Mouse (Mus musculus) embryonic facial prominence, embryonic 15.5 days (tissue): ENCODE results near the gene Lyrm1. TPM values are rescaled to one million over a fixed set of nuclear protein-coding genes. Genes with fewer than 3 reads are reported as not detected.
A peak's percentile ranks its signal among the peaks of the same experiment; 100 is the strongest.

Experiments
- ATAC-seq: fragments of 200-750 bp; cut with Nextera tagmentation; 2 replicates; pipeline ENCODE4 v1.8.0; 2017; ENCODE audit warnings: low read depth, moderate TSS enrichment; ENCODE audit not compliant: insufficient number of reproducible peaks, low FRiP score, low TSS enrichment
- H3K27ac ChIP-seq: fragments of 300-500 bp; sonication (generic); replicated peaks from 2 replicates; pipeline ENCODE4 v1.5.1; 2015; ENCODE audit warnings: mild to moderate bottlenecking, inconsistent platforms
- H3K27me3 ChIP-seq: fragments of 300-500 bp; sonication (generic); 2 replicates; pipeline ENCODE4 v1.6.1; 2015; ENCODE audit warnings: inconsistent platforms
- H3K36me3 ChIP-seq: fragments of 300-500 bp; sonication (generic); 2 replicates; pipeline ENCODE4 v1.6.1; 2015; ENCODE audit warnings: mild to moderate bottlenecking, inconsistent platforms
- H3K4me1 ChIP-seq: fragments of 300-500 bp; sonication (generic); 2 replicates; pipeline ENCODE4 v1.6.1; 2015; ENCODE audit warnings: inconsistent platforms
- H3K4me2 ChIP-seq: fragments of 300-500 bp; sonication (generic); replicated peaks from 2 replicates; pipeline ENCODE4 v1.6.1; 2015; ENCODE audit warnings: mild to moderate bottlenecking, inconsistent platforms
- H3K4me3 ChIP-seq: fragments of 300-500 bp; sonication (generic); replicated peaks from 2 replicates; pipeline ENCODE4 v1.5.1; 2015; ENCODE audit warnings: mild to moderate bottlenecking, inconsistent platforms
- H3K9ac ChIP-seq: fragments of 300-500 bp; sonication (generic); 2 replicates; pipeline ENCODE4 v1.6.1; 2015; ENCODE audit warnings: inconsistent platforms
- H3K9me3 ChIP-seq: fragments of 300-500 bp; sonication (generic); replicated peaks from 2 replicates; pipeline ENCODE4 v1.6.1; 2016; ENCODE audit warnings: inconsistent platforms
- WGBS: fragments of 180-500 bp; shearing (Covaris S2); methylation state at CpG from one replicate; pipeline ENCODE4 v1.1.7; 2015; 5-methylcytosine and 5-hydroxymethylcytosine counted together
- polyA plus RNA-seq: library from polyadenylated mRNA; unstranded; fragments of >200 nt; fragmentation: Nextera tagmentation; extraction: Ambion mirVana; gene quantifications from 2 replicates; pipeline ENCODE4 v1.2.1, GENCODE M21; 2015

Lyrm1 gene
- polyA plus RNA-seq, 1 experiment from 2014 or later = 11.4 TPM

- H3K36me3 ChIP-seq = no peaks in the 10 kb centered on the region
- H3K4me3 ChIP-seq = no peak overlapping the region
- no peaks in the 10 kb centered on the region for H3K27me3 ChIP-seq
- H3K4me2 ChIP-seq = no peak overlapping the region
- H3K9ac ChIP-seq = no peak overlapping the region
- H3K4me1 ChIP-seq = no peaks in the 10 kb centered on the region
- H3K27ac ChIP-seq = no peak overlapping the region
- no peaks in the 10 kb centered on the region for H3K9me3 ChIP-seq
- no peak for ATAC-seq
- WGBS = 86% methylated on average over 4 of the region's 4 CpGs
These were observed 7.8 kb upstream of the Lyrm1 start for GRCm38 (mm10) chr7:119887887-119888286.

- no peak for ATAC-seq
- WGBS = 71% methylated on average over 1 of the region's 1 CpGs
These were observed 3.5 kb upstream of the Lyrm1 start for GRCm38 (mm10) chr7:119892198-119892597.

DNA sequence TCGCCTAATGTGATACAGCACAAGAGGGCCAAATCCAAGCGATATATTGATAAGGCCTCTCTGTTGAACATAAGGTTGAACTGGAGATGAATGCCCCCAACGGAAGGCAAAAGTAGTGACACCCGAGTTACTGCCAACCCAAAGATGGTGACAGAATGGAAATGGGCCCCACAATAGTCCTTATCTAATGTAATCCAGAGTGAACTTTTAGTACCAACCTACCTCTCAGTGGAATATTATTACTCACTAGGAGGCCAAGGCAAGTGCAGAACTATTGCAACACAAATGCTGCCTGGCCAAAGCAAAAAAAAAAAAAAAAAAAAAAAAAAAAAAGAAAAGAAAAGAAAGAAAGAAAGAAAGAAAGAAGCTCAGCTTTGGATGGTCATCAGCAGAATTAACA is 2.9 kb upstream of the Lyrm1 start:
- Histone ChIP-seq H3K27ac (no peak overlapping the region), H3K4me2 (no peak overlapping the region), H3K36me3 (no peaks in the 10 kb centered on the region), H3K4me1 (peaks cover 15% of the 10 kb centered on the region), H3K4me3 (no peak overlapping the region), H3K9me3 (no peaks in the 10 kb centered on the region), H3K27me3 (no peaks in the 10 kb centered on the region), H3K9ac (no peak overlapping the region)
- WGBS = 93% methylated on average over 4 of the region's 4 CpGs
- ATAC-seq = no peak

More at GRCm38 (mm10) chr7:119892198-119892597, 3.5 kb upstream of the Lyrm1 start:
- Histone ChIP-seq H3K4me3 (no peak overlapping the region), H3K36me3 (no peaks in the 10 kb centered on the region), H3K9me3 (no peaks in the 10 kb centered on the region), H3K4me2 (no peak overlapping the region), H3K9ac (no peak overlapping the region), H3K4me1 (peaks cover 15% of the 10 kb centered on the region), H3K27me3 (no peaks in the 10 kb centered on the region), H3K27ac (no peak overlapping the region)

DNA sequence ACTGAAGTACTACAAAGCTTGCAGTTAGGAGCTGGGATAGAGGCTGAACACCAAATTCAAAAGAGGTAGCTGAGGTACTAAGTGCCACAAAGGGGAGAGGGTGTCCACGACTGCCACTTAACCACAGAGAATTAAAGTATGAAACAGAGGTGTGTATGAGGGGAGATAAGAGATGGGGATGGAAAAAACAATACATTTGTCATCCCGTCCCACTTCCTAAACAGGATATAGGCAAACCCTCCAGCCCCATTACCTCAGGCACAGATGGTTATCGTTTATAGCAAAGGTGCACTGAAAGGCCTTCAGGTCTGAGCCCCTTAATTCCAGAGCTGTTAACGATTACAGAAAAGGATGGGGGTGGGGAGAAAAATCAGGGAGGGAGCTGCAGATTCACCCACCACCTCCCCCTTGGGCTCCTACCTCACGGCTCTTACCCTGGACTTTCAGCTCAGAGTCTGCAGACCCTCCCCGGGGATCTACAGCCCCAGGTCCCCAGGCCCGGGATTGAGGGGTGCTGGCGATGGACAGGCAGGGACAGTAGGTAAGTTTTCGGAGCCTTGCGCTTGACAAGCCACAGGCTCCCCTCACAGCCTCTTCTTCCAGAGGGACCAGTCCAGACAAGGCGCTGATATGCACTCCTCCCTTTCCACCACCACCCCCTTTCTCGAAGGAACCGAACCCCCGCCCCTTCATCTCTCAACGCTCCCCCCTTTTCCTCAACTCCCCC is 680 bp upstream of the Lyrm1 start:
- 1% methylated on average over 15 of the region's 15 CpGs for WGBS

GRCm38 (mm10) chr7:119897521-119898109 is 2.0 kb downstream of the Lyrm1 start:
- no peak overlapping the region for H3K27ac ChIP-seq
- H3K9me3 ChIP-seq = no peaks in the 10 kb centered on the region
- peaks cover 15% of the 10 kb centered on the region for H3K4me1 ChIP-seq
- WGBS = 88% methylated on average over 8 of the region's 8 CpGs
- no peak overlapping the region for H3K4me3 ChIP-seq
- ATAC-seq = no peak
- no peak overlapping the region for H3K9ac ChIP-seq
- no peak overlapping the region for H3K4me2 ChIP-seq
- H3K27me3 ChIP-seq = no peaks in the 10 kb centered on the region
- H3K36me3 ChIP-seq = no peaks in the 10 kb centered on the region

More for the DNA sequence above, 680 bp upstream of the Lyrm1 start:
- Histone ChIP-seq H3K4me3 (peak overlapping the region; percentile 75), H3K27me3 (no peaks in the 10 kb centered on the region), H3K4me2 (peak overlapping the region; percentile 87), H3K27ac (peak overlapping the region; percentile 98), H3K4me1 (peaks cover 15% of the 10 kb centered on the region), H3K36me3 (no peaks in the 10 kb centered on the region), H3K9ac (peak overlapping the region; percentile 71), H3K9me3 (no peaks in the 10 kb centered on the region)
- peak; percentile 22; the same call in 1 of the 2 replicates for ATAC-seq

DNA sequence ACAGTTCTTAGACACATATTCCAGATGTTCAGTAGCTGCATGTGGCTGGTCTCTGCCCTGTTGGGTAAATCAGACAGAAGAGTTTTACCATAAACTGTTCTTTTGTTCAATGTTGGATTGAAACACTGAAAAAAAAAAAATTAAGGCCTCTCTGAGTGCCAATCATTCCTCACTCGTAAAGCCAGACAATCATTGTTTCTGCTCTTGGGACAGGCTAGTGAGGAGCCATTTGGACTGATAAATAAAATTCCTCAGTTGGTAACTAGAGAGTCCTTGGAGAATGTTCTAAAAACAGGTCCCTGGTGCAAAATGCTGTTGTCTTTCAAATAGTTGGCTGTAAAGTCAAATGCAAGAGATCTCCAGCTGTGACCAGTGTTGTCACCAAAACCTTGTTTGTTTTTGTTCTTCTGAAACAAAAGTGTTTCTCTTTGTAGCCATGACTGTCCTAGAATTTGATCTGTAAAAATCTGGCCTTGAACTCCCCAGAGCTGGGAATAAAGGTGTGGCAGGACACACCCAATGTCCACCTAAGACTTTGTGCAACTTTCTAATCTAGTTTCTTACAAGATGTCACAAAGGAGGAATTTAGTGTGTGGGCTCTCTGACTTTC is 2.7 kb downstream of the Lyrm1 start:
- Histone ChIP-seq H3K27ac (no peak overlapping the region), H3K36me3 (no peaks in the 10 kb centered on the region), H3K4me3 (no peak overlapping the region), H3K9ac (no peak overlapping the region), H3K9me3 (no peaks in the 10 kb centered on the region), H3K4me2 (no peak overlapping the region), H3K4me1 (peaks cover 15% of the 10 kb centered on the region), H3K27me3 (no peaks in the 10 kb centered on the region)
- ATAC-seq = no peak
- WGBS = 64% methylated on average over 1 of the region's 1 CpGs

GRCm38 (mm10) chr7:119899386-119900057 is 3.9 kb downstream of the Lyrm1 start:
- Histone ChIP-seq H3K27me3 (no peaks in the 10 kb centered on the region), H3K36me3 (no peaks in the 10 kb centered on the region), H3K9ac (no peak overlapping the region), H3K4me1 (peaks cover 11% of the 10 kb centered on the region), H3K27ac (no peak overlapping the region), H3K9me3 (no peaks in the 10 kb centered on the region), H3K4me2 (no peak overlapping the region), H3K4me3 (no peak overlapping the region)
- no peak for ATAC-seq
- 64% methylated on average over 3 of the region's 3 CpGs for WGBS

- Histone ChIP-seq H3K27me3 (no peaks in the 10 kb centered on the region), H3K27ac (no peak overlapping the region), H3K4me1 (no peaks in the 10 kb centered on the region), H3K36me3 (no peaks in the 10 kb centered on the region), H3K9me3 (no peaks in the 10 kb centered on the region), H3K9ac (no peak overlapping the region), H3K4me2 (no peak overlapping the region), H3K4me3 (no peak overlapping the region)
- WGBS = 86% methylated on average over 3 of the region's 3 CpGs
- no peak for ATAC-seq
These were observed 11.0 kb downstream of the Lyrm1 start for GRCm38 (mm10) chr7:119906523-119907215.

GRCm38 (mm10) chr7:119911727-119912126 is 16.1 kb downstream of the Lyrm1 start:
- H3K4me3 ChIP-seq = no peak overlapping the region
- no peaks in the 10 kb centered on the region for H3K4me1 ChIP-seq
- no peaks in the 10 kb centered on the region for H3K27me3 ChIP-seq
- no peaks in the 10 kb centered on the region for H3K9me3 ChIP-seq
- ATAC-seq = no peak
- H3K36me3 ChIP-seq = no peaks in the 10 kb centered on the region
- H3K4me2 ChIP-seq = no peak overlapping the region
- no peak overlapping the region for H3K27ac ChIP-seq
- 73% methylated on average over 3 of the region's 3 CpGs for WGBS
- H3K9ac ChIP-seq = no peak overlapping the region

DNA sequence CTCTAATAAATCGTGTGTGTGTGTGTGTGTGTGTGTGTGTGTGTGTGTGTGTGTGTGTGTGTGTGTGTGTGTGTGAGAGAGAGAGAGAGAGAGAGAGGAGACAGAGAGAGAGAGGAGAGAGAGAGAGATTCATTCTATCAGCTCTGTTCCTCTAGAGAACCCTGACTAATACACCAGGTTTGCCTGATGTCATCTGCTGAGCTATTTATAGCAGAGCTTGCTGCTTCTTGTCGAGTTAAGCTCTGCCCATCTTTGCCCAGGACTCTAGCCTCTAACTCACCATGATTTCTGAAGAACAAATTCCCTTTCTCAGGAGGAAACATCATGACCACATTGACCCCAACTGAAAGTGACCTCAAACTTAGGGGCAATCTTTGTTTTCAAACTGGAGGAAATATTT is 24.8 kb downstream of the Lyrm1 start:
- Histone ChIP-seq H3K9ac (no peak overlapping the region), H3K36me3 (no peaks in the 10 kb centered on the region), H3K27ac (no peak overlapping the region), H3K4me1 (no peaks in the 10 kb centered on the region), H3K4me3 (no peak overlapping the region), H3K4me2 (no peak overlapping the region), H3K9me3 (no peaks in the 10 kb centered on the region), H3K27me3 (no peaks in the 10 kb centered on the region)
- no peak for ATAC-seq
- WGBS = 32% methylated on average over 2 of the region's 2 CpGs

GRCm38 (mm10) chr7:119921054-119921453 is 25.4 kb downstream of the Lyrm1 start:
- no peak overlapping the region for H3K4me3 ChIP-seq
- no peak overlapping the region for H3K4me2 ChIP-seq
- H3K36me3 ChIP-seq = no peaks in the 10 kb centered on the region
- no peaks in the 10 kb centered on the region for H3K9me3 ChIP-seq
- no peak overlapping the region for H3K9ac ChIP-seq
- no peak overlapping the region for H3K27ac ChIP-seq
- WGBS = 70% methylated on average over 4 of the region's 4 CpGs
- ATAC-seq = no peak
- H3K4me1 ChIP-seq = no peaks in the 10 kb centered on the region
- H3K27me3 ChIP-seq = no peaks in the 10 kb centered on the region
